Mouse (Mus musculus) intestine, embryonic 16.5 days (tissue): ENCODE data around the gene Ubr2. TPM values are rescaled to one million over a fixed set of nuclear protein-coding genes. Genes with fewer than 3 reads are reported as not detected.

Source experiments
- ATAC-seq: fragments of 200-750 bp; cut with Nextera tagmentation; 2 replicates; pipeline ENCODE4 v1.8.0; 2017; ENCODE audit warnings: moderate TSS enrichment, moderate library complexity
- H3K27ac ChIP-seq: fragments of 300-500 bp; sonication (generic); 2 replicates; pipeline ENCODE4 v1.5.1; 2014; ENCODE audit warnings: mild to moderate bottlenecking, low read length
- H3K27me3 ChIP-seq: fragments of 300-500 bp; sonication (generic); replicated peaks from 2 replicates; pipeline ENCODE4 v1.6.1; 2014; ENCODE audit warnings: low read length, control low read depth, mixed read lengths; ENCODE audit not compliant: control insufficient read depth, insufficient read depth
- H3K36me3 ChIP-seq: fragments of 300-500 bp; sonication (generic); 2 replicates; pipeline ENCODE4 v1.6.1; 2014; ENCODE audit warnings: low read length, control low read depth; ENCODE audit not compliant: control insufficient read depth, insufficient read depth
- H3K4me1 ChIP-seq: fragments of 300-500 bp; sonication (generic); 2 replicates; pipeline ENCODE4 v1.6.1; 2014; ENCODE audit warnings: low read length, control low read depth, mixed read lengths; ENCODE audit not compliant: control insufficient read depth, insufficient read depth
- H3K4me2 ChIP-seq: fragments of 300-500 bp; sonication (generic); 2 replicates; pipeline ENCODE4 v1.6.1; 2014; ENCODE audit warnings: low read depth, low read length, control low read depth
- H3K4me3 ChIP-seq: fragments of 300-500 bp; sonication (generic); 2 replicates; pipeline ENCODE4 v1.5.1; 2014; ENCODE audit warnings: mild to moderate bottlenecking, low read length
- H3K9ac ChIP-seq: fragments of 300-500 bp; sonication (generic); 2 replicates; pipeline ENCODE4 v1.6.1; 2014; ENCODE audit warnings: low read depth, low read length
- H3K9me3 ChIP-seq: fragments of 300-500 bp; sonication (generic); 2 replicates; pipeline ENCODE4 v1.6.1; 2016; ENCODE audit warnings: low read length, control low read depth; ENCODE audit not compliant: control insufficient read depth
- WGBS: fragments of 180-500 bp; shearing (Covaris S2); extraction: QIAGEN DNeasy Blood & Tissue Kit; methylation state at CpG from one replicate; pipeline ENCODE4 v1.1.7; 2014; 5-methylcytosine and 5-hydroxymethylcytosine counted together
- polyA plus RNA-seq: library from polyadenylated mRNA; unstranded; fragments of >200 nt; fragmentation: Nextera tagmentation; extraction: Ambion mirVana; gene quantifications from 2 replicates; pipeline ENCODE4 v1.2.1, GENCODE M21; 2015

Ubr2 gene
- polyA plus RNA-seq, 1 experiment from 2014 or later = 9.1 TPM

GRCm38 (mm10) chr17:46993625-46994024 is 16.7 kb downstream of the Ubr2 start:
- 96% methylated on average over 8 of the region's 8 CpGs for WGBS
- peaks cover 15% of the 10 kb centered on the region for H3K36me3 ChIP-seq
- no peaks in the 10 kb centered on the region for H3K9me3 ChIP-seq
- H3K4me3 ChIP-seq = no peak overlapping the region
- 0 out of 2 replicates have a peak, but pooled peaks cover 4% of the 10 kb centered on the region for H3K4me1 ChIP-seq
- no peak overlapping the region for H3K4me2 ChIP-seq
- no peak overlapping the region for H3K27ac ChIP-seq
- H3K27me3 ChIP-seq = no peaks in the 10 kb centered on the region
- H3K9ac ChIP-seq = no peak overlapping the region
- ATAC-seq = no peak

- no peaks in the 10 kb centered on the region for H3K9me3 ChIP-seq
- H3K4me2 ChIP-seq = no peak overlapping the region
- no peak for ATAC-seq
- H3K27me3 ChIP-seq = no peaks in the 10 kb centered on the region
- H3K4me3 ChIP-seq = no peak overlapping the region
- 90% methylated on average over 3 of the region's 3 CpGs for WGBS
- no peaks in the 10 kb centered on the region for H3K4me1 ChIP-seq
- no peak overlapping the region for H3K9ac ChIP-seq
- no peak overlapping the region for H3K27ac ChIP-seq
- H3K36me3 ChIP-seq = peaks cover 13% of the 10 kb centered on the region
These were observed 22.7 kb downstream of the Ubr2 start for GRCm38 (mm10) chr17:46987631-46988030.

- WGBS = 95% methylated on average over 6 of the region's 6 CpGs
- Histone ChIP-seq H3K9ac (no peak overlapping the region), H3K27me3 (no peaks in the 10 kb centered on the region), H3K36me3 (peaks cover 58% of the 10 kb centered on the region), H3K27ac (no peak overlapping the region), H3K4me3 (no peak overlapping the region), H3K9me3 (no peaks in the 10 kb centered on the region; the same call in 1 of the 2 replicates), H3K4me2 (no peak overlapping the region), H3K4me1 (no peaks in the 10 kb centered on the region)
- no peak for ATAC-seq
These were observed 30.3 kb downstream of the Ubr2 start for GRCm38 (mm10) chr17:46980050-46980449.

GRCm38 (mm10) chr17:46975183-46975582 is 35.2 kb downstream of the Ubr2 start:
- no peak overlapping the region for H3K27ac ChIP-seq
- 73% methylated on average over 3 of the region's 3 CpGs for WGBS
- no peak overlapping the region for H3K9ac ChIP-seq
- no peak overlapping the region for H3K4me3 ChIP-seq
- no peaks in the 10 kb centered on the region for H3K27me3 ChIP-seq
- no peaks in the 10 kb centered on the region; the same call in 1 of the 2 replicates for H3K9me3 ChIP-seq
- no peak for ATAC-seq
- peaks cover 43% of the 10 kb centered on the region for H3K36me3 ChIP-seq
- no peak overlapping the region for H3K4me2 ChIP-seq
- H3K4me1 ChIP-seq = no peaks in the 10 kb centered on the region

- H3K27me3 ChIP-seq = no peaks in the 10 kb centered on the region
- WGBS = 92% methylated on average over 7 of the region's 7 CpGs
- peaks cover 24% of the 10 kb centered on the region for H3K36me3 ChIP-seq
- H3K9me3 ChIP-seq = no peaks in the 10 kb centered on the region; the same call in 1 of the 2 replicates
- no peaks in the 10 kb centered on the region for H3K4me1 ChIP-seq
- no peak for ATAC-seq
- H3K27ac ChIP-seq = no peak overlapping the region
- no peak overlapping the region for H3K4me2 ChIP-seq
- H3K9ac ChIP-seq = no peak overlapping the region
- H3K4me3 ChIP-seq = no peak overlapping the region
These were observed 37.8 kb downstream of the Ubr2 start for GRCm38 (mm10) chr17:46972603-46973002.

- no peaks in the 10 kb centered on the region for H3K27me3 ChIP-seq
- no peak for ATAC-seq
- H3K4me3 ChIP-seq = no peak overlapping the region
- H3K9ac ChIP-seq = no peak overlapping the region
- peaks cover 7% of the 10 kb centered on the region for H3K36me3 ChIP-seq
- H3K4me1 ChIP-seq = no peaks in the 10 kb centered on the region
- 88% methylated on average over 14 of the region's 14 CpGs for WGBS
- no peak overlapping the region for H3K4me2 ChIP-seq
- no peak overlapping the region for H3K27ac ChIP-seq
- H3K9me3 ChIP-seq = no peaks in the 10 kb centered on the region
These were observed 43.5 kb downstream of the Ubr2 start for GRCm38 (mm10) chr17:46966892-46967291.

GRCm38 (mm10) chr17:46963186-46963585 is 47.2 kb downstream of the Ubr2 start:
- Histone ChIP-seq H3K27ac (no peak overlapping the region), H3K4me1 (no peaks in the 10 kb centered on the region)
- WGBS = 86% methylated on average over 13 of the region's 13 CpGs

GRCm38 (mm10) chr17:46962153-46962552 is 48.2 kb downstream of the Ubr2 start:
- ATAC-seq = no peak
- 70% methylated on average over 3 of the region's 3 CpGs for WGBS
- H3K4me2 ChIP-seq = no peak overlapping the region

More at GRCm38 (mm10) chr17:46963186-46963585, 47.2 kb downstream of the Ubr2 start:
- Histone ChIP-seq H3K4me2 (no peak overlapping the region), H3K4me3 (no peak overlapping the region), H3K27me3 (no peaks in the 10 kb centered on the region), H3K9me3 (no peaks in the 10 kb centered on the region), H3K36me3 (peaks cover 23% of the 10 kb centered on the region), H3K9ac (no peak overlapping the region)
- ATAC-seq = no peak

GRCm38 (mm10) chr17:46960216-46960615 is 50.1 kb downstream of the Ubr2 start:
- 92% methylated on average over 10 of the region's 10 CpGs for WGBS
- H3K27me3 ChIP-seq = no peaks in the 10 kb centered on the region
- H3K36me3 ChIP-seq = peaks cover 37% of the 10 kb centered on the region
- no peak overlapping the region for H3K27ac ChIP-seq
- H3K9me3 ChIP-seq = no peaks in the 10 kb centered on the region
- no peaks in the 10 kb centered on the region for H3K4me1 ChIP-seq
- H3K4me3 ChIP-seq = no peak overlapping the region
- no peak for ATAC-seq
- H3K4me2 ChIP-seq = no peak overlapping the region
- no peak overlapping the region for H3K9ac ChIP-seq

More at GRCm38 (mm10) chr17:46962153-46962552, 48.2 kb downstream of the Ubr2 start:
- Histone ChIP-seq H3K4me3 (no peak overlapping the region), H3K36me3 (peaks cover 25% of the 10 kb centered on the region), H3K4me1 (no peaks in the 10 kb centered on the region), H3K9me3 (no peaks in the 10 kb centered on the region), H3K9ac (no peak overlapping the region), H3K27ac (no peak overlapping the region), H3K27me3 (no peaks in the 10 kb centered on the region)

- Histone ChIP-seq H3K27me3 (no peaks in the 10 kb centered on the region), H3K4me3 (no peak overlapping the region), H3K27ac (no peak overlapping the region), H3K9me3 (no peaks in the 10 kb centered on the region), H3K9ac (no peak overlapping the region), H3K4me1 (no peaks in the 10 kb centered on the region), H3K36me3 (peaks cover 39% of the 10 kb centered on the region), H3K4me2 (no peak overlapping the region)
- no peak for ATAC-seq
- 89% methylated on average over 2 of the region's 2 CpGs for WGBS
These were observed 52.3 kb downstream of the Ubr2 start for GRCm38 (mm10) chr17:46958045-46958444.
